Mouse (Mus musculus): ENCODE measurements at regions not wholly inside any gene's neighbourhood (a gene's known extent, or its start where the extent isn't known, plus 50 kb on each side); places are given as distances from the start of the nearest gene placed in this dataset.

- Histone ChIP-seq H3K27me3 (ENCODE audit: insufficient read depth, low read length) (no peaks in the 10 kb centered on the region), H3K27ac (ENCODE audit: low read depth, low read length) (no peak overlapping the region), H3K4me2 (ENCODE audit: low read depth, low read length, poor library complexity, severe bottlenecking) (0 out of 2 replicates have a peak overlapping the region, but pooled peaks have one; percentile 3), H3K4me3 (ENCODE audit: low read depth, low read length) (no peak overlapping the region), H3K9ac (replicated peaks; ENCODE audit: low read length, poor library complexity, severe bottlenecking) (no peak overlapping the region), H3K4me1 (ENCODE audit: insufficient read depth, low read length) (no peaks in the 10 kb centered on the region), H3K9me3 (ENCODE audit: low read length) (no peaks in the 10 kb centered on the region), H3K36me3 (ENCODE audit: insufficient read depth, low read length) (no peaks in the 10 kb centered on the region)
- 19% methylated on average over 13 of the region's 13 CpGs for WGBS
- DNase-seq (ENCODE audit: low spot score) (peak; percentile 55), ATAC-seq (ENCODE audit: low FRiP score) (no peak; the same call in 1 of the 2 replicates)
- TF ChIP-seq CTCF (IDR thresholded peaks at IDR 0.05): no peak
Observed at GRCm38 (mm10) chr13:47368041-47368823, 245.8 kb downstream of the Rnf144b start.

- H3K4me3 ChIP-seq (ENCODE audit: low read depth, low read length): no peak overlapping the region
- DNase-seq (ENCODE audit: low spot score) (peak; percentile 13), ATAC-seq (ENCODE audit: low FRiP score) (no peak)
- H3K36me3 ChIP-seq (ENCODE audit: insufficient read depth, low read length): no peaks in the 10 kb centered on the region
- no peak overlapping the region for H3K27ac ChIP-seq (ENCODE audit: low read depth, low read length)
- H3K9me3 ChIP-seq (ENCODE audit: low read length): no peaks in the 10 kb centered on the region
- no peak overlapping the region for H3K4me2 ChIP-seq (ENCODE audit: low read depth, low read length, poor library complexity, severe bottlenecking)
- TF ChIP-seq CTCF (IDR thresholded peaks at IDR 0.05): no peak
- no peak overlapping the region for H3K9ac ChIP-seq (replicated peaks; ENCODE audit: low read length, poor library complexity, severe bottlenecking)
- 65% methylated on average over 1 of the region's 1 CpGs for WGBS
- no peaks in the 10 kb centered on the region for H3K27me3 ChIP-seq (ENCODE audit: insufficient read depth, low read length)
- no peaks in the 10 kb centered on the region for H3K4me1 ChIP-seq (ENCODE audit: insufficient read depth, low read length)
Observed at GRCm38 (mm10) chr13:47374583-47374982, 252.1 kb downstream of the Rnf144b start.

GRCm38 (mm10) chr13:47391023-47391422, 268.6 kb downstream of the Rnf144b start:
- no peak overlapping the region for H3K4me2 ChIP-seq (ENCODE audit: low read depth, low read length, poor library complexity, severe bottlenecking)
- H3K9me3 ChIP-seq (ENCODE audit: low read length): no peaks in the 10 kb centered on the region
- no peaks in the 10 kb centered on the region for H3K4me1 ChIP-seq (ENCODE audit: insufficient read depth, low read length)
- no peak overlapping the region for H3K4me3 ChIP-seq (ENCODE audit: low read depth, low read length)
- no peaks in the 10 kb centered on the region for H3K27me3 ChIP-seq (ENCODE audit: insufficient read depth, low read length)
- ATAC-seq (ENCODE audit: low FRiP score): no peak
- no peak for DNase-seq (ENCODE audit: low spot score)
- WGBS: 49% methylated on average over 5 of the region's 5 CpGs
- H3K9ac ChIP-seq (replicated peaks; ENCODE audit: low read length, poor library complexity, severe bottlenecking): no peak overlapping the region
- H3K27ac ChIP-seq (ENCODE audit: low read depth, low read length): no peak overlapping the region
- H3K36me3 ChIP-seq (ENCODE audit: insufficient read depth, low read length): no peaks in the 10 kb centered on the region
- TF ChIP-seq CTCF (IDR thresholded peaks at IDR 0.05): no peak

GRCm38 (mm10) chr13:47397726-47398350, 275.4 kb downstream of the Rnf144b start:
- H3K36me3 ChIP-seq (ENCODE audit: insufficient read depth, low read length): no peaks in the 10 kb centered on the region
- H3K4me3 ChIP-seq (ENCODE audit: low read depth, low read length): no peak overlapping the region
- DNase-seq (ENCODE audit: low spot score): peak; percentile 73
- ATAC-seq (ENCODE audit: low FRiP score): no peak
- no peaks in the 10 kb centered on the region for H3K4me1 ChIP-seq (ENCODE audit: insufficient read depth, low read length)
- no peak overlapping the region for H3K4me2 ChIP-seq (ENCODE audit: low read depth, low read length, poor library complexity, severe bottlenecking)
- H3K9ac ChIP-seq (replicated peaks; ENCODE audit: low read length, poor library complexity, severe bottlenecking): no peak overlapping the region
- H3K9me3 ChIP-seq (ENCODE audit: low read length): no peaks in the 10 kb centered on the region
- no peak for TF ChIP-seq CTCF (IDR thresholded peaks at IDR 0.05)
- no peak overlapping the region for H3K27ac ChIP-seq (ENCODE audit: low read depth, low read length)
- WGBS: 67% methylated on average over 8 of the region's 8 CpGs
- no peaks in the 10 kb centered on the region for H3K27me3 ChIP-seq (ENCODE audit: insufficient read depth, low read length)

- no peaks in the 10 kb centered on the region for H3K4me1 ChIP-seq (ENCODE audit: insufficient read depth, low read length)
- ATAC-seq (ENCODE audit: low FRiP score) (no peak), DNase-seq (ENCODE audit: low spot score) (peak; percentile 58)
- H3K27ac ChIP-seq (ENCODE audit: low read depth, low read length): no peak overlapping the region
- H3K27me3 ChIP-seq (ENCODE audit: insufficient read depth, low read length): no peaks in the 10 kb centered on the region
- WGBS: 85% methylated on average over 5 of the region's 5 CpGs
- no peak for TF ChIP-seq CTCF (IDR thresholded peaks at IDR 0.05)
- no peaks in the 10 kb centered on the region for H3K9me3 ChIP-seq (ENCODE audit: low read length)
- no peak overlapping the region for H3K4me3 ChIP-seq (ENCODE audit: low read depth, low read length)
- no peaks in the 10 kb centered on the region for H3K36me3 ChIP-seq (ENCODE audit: insufficient read depth, low read length)
- no peak overlapping the region for H3K9ac ChIP-seq (replicated peaks; ENCODE audit: low read length, poor library complexity, severe bottlenecking)
- no peak overlapping the region for H3K4me2 ChIP-seq (ENCODE audit: low read depth, low read length, poor library complexity, severe bottlenecking)
Observed at GRCm38 (mm10) chr13:47398976-47399375, 276.5 kb downstream of the Rnf144b start.

GRCm38 (mm10) chr13:47413261-47413660, 290.8 kb downstream of the Rnf144b start:
- Histone ChIP-seq H3K9ac (replicated peaks; ENCODE audit: low read length, poor library complexity, severe bottlenecking) (no peak overlapping the region), H3K4me3 (ENCODE audit: low read depth, low read length) (no peak overlapping the region), H3K4me1 (ENCODE audit: insufficient read depth, low read length) (no peaks in the 10 kb centered on the region), H3K27ac (ENCODE audit: low read depth, low read length) (no peak overlapping the region), H3K27me3 (ENCODE audit: insufficient read depth, low read length) (no peaks in the 10 kb centered on the region), H3K4me2 (ENCODE audit: low read depth, low read length, poor library complexity, severe bottlenecking) (no peak overlapping the region), H3K36me3 (ENCODE audit: insufficient read depth, low read length) (no peaks in the 10 kb centered on the region), H3K9me3 (ENCODE audit: low read length) (no peaks in the 10 kb centered on the region)
- no peak for ATAC-seq (ENCODE audit: low FRiP score)
- WGBS: 89% methylated on average over 3 of the region's 3 CpGs
- TF ChIP-seq CTCF (IDR thresholded peaks at IDR 0.05): no peak
- no peak for DNase-seq (ENCODE audit: low spot score)

All from midbrain, postnatal 0 days (tissue).